Mouse (Mus musculus) forebrain, embryonic 15.5 days (tissue): ENCODE measurements around the gene Ccdc117. TPM values are rescaled to one million over a fixed set of nuclear protein-coding genes. Genes with fewer than 3 reads are reported as not detected.
"Not testable (repeated sequence)": the region's sequence is repeated elsewhere in the genome, so short reads cannot be mapped to it uniquely, and the experiment has no call there.

Source experiments
- ATAC-seq: fragments of 200-750 bp; cut with Nextera tagmentation; replicated peaks from 2 replicates; pipeline ENCODE4 v1.8.0; 2017; ENCODE audit warnings: mild to moderate bottlenecking, moderate TSS enrichment, moderate library complexity
- H3K27ac ChIP-seq: fragments of 300-500 bp; sonication (generic); replicated peaks from 2 replicates; pipeline ENCODE4 v1.5.1; 2015; ENCODE audit warnings: mild to moderate bottlenecking, inconsistent platforms
- H3K27me3 ChIP-seq: fragments of 300-500 bp; sonication (generic); 2 replicates; pipeline ENCODE4 v1.6.1; 2015; ENCODE audit warnings: inconsistent platforms
- H3K36me3 ChIP-seq: fragments of 300-500 bp; sonication (generic); 2 replicates; pipeline ENCODE4 v1.6.1; 2015; ENCODE audit warnings: mild to moderate bottlenecking, inconsistent platforms
- H3K4me1 ChIP-seq: fragments of 300-500 bp; sonication (generic); 2 replicates; pipeline ENCODE4 v1.6.1; 2015; ENCODE audit warnings: inconsistent platforms
- H3K4me2 ChIP-seq: fragments of 300-500 bp; sonication (generic); replicated peaks from 2 replicates; pipeline ENCODE4 v1.6.1; 2015; ENCODE audit warnings: mild to moderate bottlenecking, inconsistent platforms
- H3K4me3 ChIP-seq: fragments of 300-500 bp; sonication (generic); 2 replicates; pipeline ENCODE4 v1.5.1; 2015; ENCODE audit warnings: mild to moderate bottlenecking, inconsistent platforms
- H3K9ac ChIP-seq: fragments of 300-500 bp; sonication (generic); replicated peaks from 2 replicates; pipeline ENCODE4 v1.6.1; 2015; ENCODE audit warnings: mild to moderate bottlenecking, inconsistent platforms
- H3K9me3 ChIP-seq: fragments of 300-500 bp; sonication (generic); 2 replicates; pipeline ENCODE4 v1.6.1; 2016; ENCODE audit warnings: inconsistent platforms
- WGBS: fragments of 180-500 bp; shearing (Covaris S2); methylation state at CpG from one replicate; pipeline ENCODE4 v1.1.7; 2015; ENCODE audit warnings: mixed read lengths; 5-methylcytosine and 5-hydroxymethylcytosine counted together
- polyA plus RNA-seq: library from polyadenylated mRNA; unstranded; fragments of >200 nt; fragmentation: Nextera tagmentation; extraction: Ambion mirVana; gene quantifications from 2 replicates; pipeline ENCODE4 v1.2.1, GENCODE M21; 2015

Gene Ccdc117
- polyA plus RNA-seq, 1 experiment from 2014 or later = 15.8 TPM

- Histone ChIP-seq H3K36me3 (no peaks in the 10 kb centered on the region), H3K4me3 (no peak overlapping the region), H3K4me1 (no peaks in the 10 kb centered on the region), H3K27me3 (no peaks in the 10 kb centered on the region), H3K9me3 (no peaks in the 10 kb centered on the region), H3K4me2 (no peak overlapping the region), H3K9ac (no peak overlapping the region), H3K27ac (no peak overlapping the region)
- WGBS = 59% methylated on average over 1 of the region's 1 CpGs
- ATAC-seq = no peak
Observed at GRCm38 (mm10) chr11:5551931-5552330, 9.9 kb upstream of the Ccdc117 start.

- H3K4me1 ChIP-seq = no peaks in the 10 kb centered on the region
- no peak overlapping the region for H3K4me2 ChIP-seq
- H3K4me3 ChIP-seq = no peak overlapping the region
- 89% methylated on average over 5 of the region's 5 CpGs for WGBS
- no peaks in the 10 kb centered on the region for H3K27me3 ChIP-seq
- ATAC-seq = no peak
- H3K9me3 ChIP-seq = no peaks in the 10 kb centered on the region
- H3K36me3 ChIP-seq = no peaks in the 10 kb centered on the region
- H3K9ac ChIP-seq = no peak overlapping the region
- no peak overlapping the region for H3K27ac ChIP-seq
Observed at GRCm38 (mm10) chr11:5551430-5551829, 9.4 kb upstream of the Ccdc117 start.

GRCm38 (mm10) chr11:5546693-5547092, 4.7 kb upstream of the Ccdc117 start:
- WGBS = 89% methylated on average over 3 of the region's 3 CpGs
- ATAC-seq = no peak
- H3K36me3 ChIP-seq = no peaks in the 10 kb centered on the region
- H3K9ac ChIP-seq = no peak overlapping the region
- H3K4me2 ChIP-seq = no peak overlapping the region
- no peak overlapping the region for H3K27ac ChIP-seq
- peaks cover 4% of the 10 kb centered on the region; the same call in 1 of the 2 replicates for H3K4me1 ChIP-seq
- H3K9me3 ChIP-seq = no peaks in the 10 kb centered on the region
- H3K4me3 ChIP-seq = no peak overlapping the region
- no peaks in the 10 kb centered on the region for H3K27me3 ChIP-seq

GRCm38 (mm10) chr11:5545457-5545856, 3.5 kb upstream of the Ccdc117 start:
- Histone ChIP-seq H3K27ac (no peak overlapping the region), H3K4me2 (no peak overlapping the region), H3K9me3 (no peaks in the 10 kb centered on the region), H3K27me3 (no peaks in the 10 kb centered on the region), H3K4me1 (peaks cover 13% of the 10 kb centered on the region), H3K4me3 (no peak overlapping the region), H3K36me3 (no peaks in the 10 kb centered on the region), H3K9ac (no peak overlapping the region)
- WGBS = 84% methylated on average over 4 of the region's 4 CpGs
- no peak for ATAC-seq

- 71% methylated on average over 1 of the region's 1 CpGs for WGBS
- H3K27me3 ChIP-seq = not testable (repeated sequence)
Observed at GRCm38 (mm10) chr11:5544709-5545108, 2.7 kb upstream of the Ccdc117 start.

GRCm38 (mm10) chr11:5543281-5543680, 1.3 kb upstream of the Ccdc117 start:
- 0 out of 2 replicates have a peak, but pooled peaks cover 3% of the 10 kb centered on the region for H3K36me3 ChIP-seq
- no peaks in the 10 kb centered on the region for H3K27me3 ChIP-seq
- H3K4me3 ChIP-seq = no peak overlapping the region
- H3K9me3 ChIP-seq = no peaks in the 10 kb centered on the region
- H3K27ac ChIP-seq = no peak overlapping the region
- no peak for ATAC-seq
- H3K4me2 ChIP-seq = no peak overlapping the region
- 95% methylated on average over 1 of the region's 1 CpGs for WGBS
- peaks cover 30% of the 10 kb centered on the region for H3K4me1 ChIP-seq
- H3K9ac ChIP-seq = no peak overlapping the region

More at GRCm38 (mm10) chr11:5544709-5545108, 2.7 kb upstream of the Ccdc117 start:
- not testable (repeated sequence) for H3K9ac ChIP-seq, ATAC-seq, H3K27ac ChIP-seq, H3K4me2 ChIP-seq, H3K36me3 ChIP-seq, H3K9me3 ChIP-seq, H3K4me3 ChIP-seq
- H3K4me1 ChIP-seq = peaks cover 18% of the 10 kb centered on the region

- Histone ChIP-seq H3K4me3 (peak overlapping the region; percentile 94), H3K9me3 (no peaks in the 10 kb centered on the region), H3K9ac (peak overlapping the region; percentile 94), H3K36me3 (0 out of 2 replicates have a peak, but pooled peaks cover 3% of the 10 kb centered on the region), H3K4me2 (peak overlapping the region; percentile 79), H3K27me3 (no peaks in the 10 kb centered on the region), H3K4me1 (peaks cover 30% of the 10 kb centered on the region), H3K27ac (no peak overlapping the region)
- ATAC-seq = peak; percentile 49; the same call in 1 of the 2 replicates
- 57% methylated on average over 5 of the region's 5 CpGs for WGBS
Observed at GRCm38 (mm10) chr11:5542482-5543185, 647 bp upstream of the Ccdc117 start.

- Histone ChIP-seq H3K9ac (peak overlapping the region; percentile 94), H3K4me1 (peaks cover 30% of the 10 kb centered on the region), H3K27me3 (no peaks in the 10 kb centered on the region), H3K4me3 (peak overlapping the region; percentile 94), H3K27ac (peak overlapping the region; percentile 64), H3K4me2 (peak overlapping the region; percentile 79), H3K36me3 (0 out of 2 replicates have a peak, but pooled peaks cover 3% of the 10 kb centered on the region), H3K9me3 (no peaks in the 10 kb centered on the region)
- ATAC-seq = 0 out of 2 replicates have a peak, but pooled peaks have one; percentile 3
- 1% methylated on average over 28 of the region's 28 CpGs for WGBS
Observed at GRCm38 (mm10) chr11:5541230-5541798, 673 bp downstream of the Ccdc117 start.

GRCm38 (mm10) chr11:5540331-5540730, 1.7 kb downstream of the Ccdc117 start:
- Histone ChIP-seq H3K27ac (no peak overlapping the region), H3K36me3 (0 out of 2 replicates have a peak, but pooled peaks cover 3% of the 10 kb centered on the region), H3K9me3 (no peaks in the 10 kb centered on the region), H3K4me2 (peak overlapping the region; percentile 79), H3K9ac (peak overlapping the region; percentile 94; the same call in 1 of the 2 replicates), H3K4me1 (peaks cover 30% of the 10 kb centered on the region), H3K27me3 (no peaks in the 10 kb centered on the region), H3K4me3 (no peak overlapping the region)
- no peak for ATAC-seq
- 39% methylated on average over 4 of the region's 4 CpGs for WGBS

GRCm38 (mm10) chr11:5537454-5537853, 4.5 kb downstream of the Ccdc117 start:
- not testable (repeated sequence) for H3K27ac ChIP-seq, H3K4me2 ChIP-seq, H3K9me3 ChIP-seq, H3K27me3 ChIP-seq, H3K9ac ChIP-seq, H3K4me3 ChIP-seq, ATAC-seq
- Histone ChIP-seq H3K36me3 (peaks cover 27% of the 10 kb centered on the region), H3K4me1 (peaks cover 30% of the 10 kb centered on the region)
- 95% methylated on average over 4 of the region's 4 CpGs for WGBS

GRCm38 (mm10) chr11:5533108-5533507, 8.9 kb downstream of the Ccdc117 start:
- Histone ChIP-seq H3K36me3 (peaks cover 57% of the 10 kb centered on the region), H3K4me1 (no peaks in the 10 kb centered on the region), H3K9me3 (no peaks in the 10 kb centered on the region), H3K9ac (no peak overlapping the region), H3K4me2 (no peak overlapping the region), H3K27ac (no peak overlapping the region), H3K27me3 (no peaks in the 10 kb centered on the region), H3K4me3 (no peak overlapping the region)
- WGBS = 80% methylated on average over 5 of the region's 5 CpGs
- no peak for ATAC-seq

GRCm38 (mm10) chr11:5530717-5531116, 11.3 kb downstream of the Ccdc117 start:
- Histone ChIP-seq H3K9ac (no peak overlapping the region), H3K36me3 (peaks cover 78% of the 10 kb centered on the region), H3K9me3 (no peaks in the 10 kb centered on the region), H3K4me3 (no peak overlapping the region), H3K27ac (no peak overlapping the region), H3K4me1 (no peaks in the 10 kb centered on the region), H3K4me2 (no peak overlapping the region), H3K27me3 (no peaks in the 10 kb centered on the region)
- 68% methylated on average over 6 of the region's 6 CpGs for WGBS
- ATAC-seq = no peak
